Mouse (Mus musculus): ENCODE measurements at regions not wholly inside any gene's neighbourhood (a gene's known extent, or its start where the extent isn't known, plus 50 kb on each side); places are given as distances from the start of the nearest gene placed in this dataset.

DNA sequence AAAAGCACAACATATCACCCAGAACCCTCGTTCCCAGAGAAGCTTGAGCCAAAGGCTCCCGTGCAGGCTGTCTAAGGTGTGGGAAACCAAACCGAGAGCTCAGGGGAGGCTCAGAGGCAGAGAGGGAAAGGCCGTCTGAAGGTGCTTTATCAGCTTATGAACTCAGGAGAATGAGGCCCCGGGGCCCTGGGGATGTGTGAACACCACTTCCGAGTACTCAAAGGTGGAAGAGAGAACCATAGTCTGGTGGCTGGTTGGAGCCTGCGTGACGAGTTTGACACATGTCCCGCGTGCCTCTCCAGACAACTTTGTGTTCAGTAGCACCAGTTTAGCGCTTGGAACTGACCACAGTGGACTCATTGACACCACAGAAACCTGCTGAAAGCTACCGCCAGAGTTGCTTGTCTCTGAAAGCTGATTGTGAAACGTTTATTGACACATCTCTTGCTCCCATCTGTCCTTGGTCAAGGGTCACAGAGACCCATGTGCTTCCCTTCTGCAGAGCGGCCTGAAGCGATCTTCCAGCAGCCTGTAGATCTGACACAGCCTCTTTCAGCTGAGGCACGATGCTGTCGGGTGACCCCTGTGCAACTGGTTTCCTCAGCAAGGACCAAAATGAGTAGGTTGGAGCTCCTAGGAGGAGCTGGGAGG lies 56.5 kb upstream of the Jazf1 start:
- TF ChIP-seq CTCF (IDR thresholded peaks at IDR 0.05; ENCODE audit: extremely low read depth, insufficient read length, insufficient replicate concordance, low read depth, low read length), result no peak
- no peak for TF ChIP-seq POLR2A (IDR thresholded peaks at IDR 0.05; ENCODE audit: low read depth, low read length)

All from small intestine, adult 2 months (tissue).